Mouse (Mus musculus) heart, postnatal 0 days (tissue): ENCODE measurements around the gene Dusp1.

ENCODE experiments used
- CTCF ChIP-seq: IDR thresholded peaks from 2 replicates; pipeline ENCODE4 v1.5.1; 2016; ENCODE audit warnings: antibody characterized with exemption, control low read depth, low read depth
- EP300 ChIP-seq: IDR thresholded peaks from 2 replicates; pipeline ENCODE4 v1.6.1; 2016; ENCODE audit warnings: antibody characterized with exemption, low read depth

- TF ChIP-seq CTCF, result no peak
- no peak for TF ChIP-seq EP300
Measured at GRCm38 (mm10) chr17:26532476-26533045, 29.4 kb downstream of the Dusp1 start.
